Mouse (Mus musculus): ENCODE measurements around the gene Nrxn3.

Nrxn3 gene

DNA sequence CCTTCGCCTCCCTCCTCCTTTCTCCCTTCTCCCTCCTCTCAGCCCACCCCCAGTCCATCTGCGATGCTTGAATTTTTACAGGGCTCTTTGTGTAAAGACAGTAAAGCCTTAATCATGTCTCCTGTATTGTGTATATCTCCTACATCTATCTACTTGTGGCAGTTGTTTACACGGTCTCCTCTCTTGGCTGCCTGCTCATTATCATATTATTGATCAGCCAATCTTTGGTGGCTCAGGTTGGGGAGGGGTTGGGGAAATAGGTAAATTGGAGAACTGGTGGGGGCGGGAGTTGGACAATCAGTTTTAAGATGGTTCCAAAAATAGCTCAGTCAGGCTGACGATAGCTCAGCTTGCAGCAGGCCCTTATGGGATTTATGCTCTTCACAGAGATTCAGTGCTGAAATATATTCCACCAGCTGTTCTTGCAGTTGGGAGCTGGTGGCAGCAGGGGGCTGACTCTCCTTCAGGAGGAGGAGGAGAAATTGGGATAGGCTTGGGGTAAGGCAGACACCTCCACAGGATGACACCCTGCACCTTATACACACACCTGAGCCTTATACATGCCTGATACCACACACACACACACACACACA is 654.5 kb downstream of the Nrxn3 start:
- no peak for DNase-seq

GRCm38 (mm10) chr12:89377687-89378086 is 655.0 kb downstream of the Nrxn3 start:
- DNase-seq: no peak

GRCm38 (mm10) chr12:89383254-89383653 is 660.6 kb downstream of the Nrxn3 start:
- no peak for DNase-seq

GRCm38 (mm10) chr12:89395121-89395792 is 672.6 kb downstream of the Nrxn3 start:
- no peak for DNase-seq

DNA sequence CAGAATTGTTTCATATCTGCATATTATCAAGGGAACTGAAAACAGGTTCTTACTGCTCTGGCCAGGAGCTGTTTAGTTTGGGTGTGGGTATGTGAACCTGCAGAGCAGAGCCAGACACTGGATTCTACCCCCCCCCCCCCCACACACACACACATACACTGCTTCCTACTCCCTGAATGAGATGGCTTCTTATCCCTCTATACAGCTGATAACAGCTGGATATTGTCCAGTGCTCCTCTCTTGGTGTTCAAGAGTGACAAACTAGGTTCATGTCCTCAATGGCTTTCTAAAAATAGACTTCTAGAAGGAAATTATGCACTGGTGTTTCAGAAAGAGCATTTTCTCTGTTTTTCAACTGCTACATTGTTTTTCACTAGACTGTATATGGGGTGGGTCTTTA is 713.8 kb downstream of the Nrxn3 start:
- DNase-seq: no peak

DNA sequence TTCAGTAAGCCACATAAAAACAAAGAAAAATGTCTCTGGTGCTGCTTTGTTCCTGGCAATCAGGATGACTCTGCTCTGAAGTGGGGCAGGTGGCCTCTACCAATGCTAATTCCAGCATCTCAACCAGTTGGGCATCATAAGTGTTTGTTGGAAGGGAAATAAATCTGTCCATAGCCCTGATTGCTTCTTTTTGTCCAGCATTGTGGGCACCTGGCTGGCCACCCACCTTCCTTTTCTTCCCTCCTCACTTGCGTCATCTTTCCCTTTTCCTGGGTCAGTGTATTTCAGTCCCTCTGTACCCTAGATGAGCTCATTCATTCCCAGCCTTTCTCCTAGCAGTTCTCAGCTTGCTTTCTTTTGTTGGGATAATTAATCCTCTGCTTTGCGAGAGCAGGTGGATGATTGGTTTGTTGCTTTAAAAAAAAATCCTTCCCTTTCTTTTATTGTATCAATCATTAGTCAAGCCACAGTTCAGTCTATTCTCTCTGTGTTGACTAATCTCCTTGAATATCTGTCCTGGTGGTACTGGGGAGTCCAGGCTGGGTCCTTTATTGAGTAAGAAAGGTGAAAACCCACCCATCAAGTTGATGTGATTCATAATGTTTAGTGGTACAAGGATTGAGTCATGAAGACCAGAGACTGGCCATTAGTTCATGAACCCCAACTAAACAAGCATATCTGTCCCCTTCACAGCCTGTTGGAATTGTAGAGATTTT is 719.8 kb downstream of the Nrxn3 start:
- DNase-seq: no peak

- no peak for DNase-seq
Observed at GRCm38 (mm10) chr12:89450667-89451298, 728.1 kb downstream of the Nrxn3 start.

DNA sequence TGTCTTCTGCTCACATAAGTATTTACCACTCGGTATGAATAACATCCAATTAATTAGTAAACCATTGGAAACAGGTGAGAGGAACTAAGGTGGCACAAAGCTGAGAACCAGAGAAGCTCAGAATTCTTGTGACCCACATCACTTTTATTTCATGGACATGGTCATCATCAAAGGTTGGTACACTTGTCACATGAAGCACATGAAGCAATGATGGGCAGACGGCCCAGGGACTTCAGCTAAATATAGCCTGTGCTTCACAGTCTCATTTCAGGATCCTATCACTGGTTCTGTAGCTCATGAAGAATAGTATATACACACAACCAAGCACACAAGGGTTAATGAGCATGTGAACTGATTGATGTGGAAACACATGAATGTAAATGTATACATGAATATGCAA is 747.5 kb downstream of the Nrxn3 start:
- no peak for DNase-seq

DNA sequence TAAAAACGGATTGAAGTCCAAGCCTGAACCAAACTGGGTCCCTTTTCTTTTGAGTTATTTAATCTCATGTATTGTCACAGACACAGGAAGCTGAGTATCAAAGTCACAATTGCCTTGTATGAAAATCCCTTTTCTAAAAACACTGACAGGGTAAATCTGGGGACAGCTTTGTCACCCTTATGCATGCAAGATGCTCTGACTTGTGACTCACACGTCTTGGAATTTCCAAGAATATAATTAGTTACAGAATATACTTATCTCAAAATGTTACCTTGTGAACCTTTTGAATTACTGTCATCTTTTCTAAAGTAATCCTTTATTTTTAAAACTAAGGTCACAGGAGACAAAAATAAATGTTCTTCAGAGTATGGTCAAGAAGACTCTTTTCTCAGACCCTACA is 748.6 kb downstream of the Nrxn3 start:
- DNase-seq: no peak

DNA sequence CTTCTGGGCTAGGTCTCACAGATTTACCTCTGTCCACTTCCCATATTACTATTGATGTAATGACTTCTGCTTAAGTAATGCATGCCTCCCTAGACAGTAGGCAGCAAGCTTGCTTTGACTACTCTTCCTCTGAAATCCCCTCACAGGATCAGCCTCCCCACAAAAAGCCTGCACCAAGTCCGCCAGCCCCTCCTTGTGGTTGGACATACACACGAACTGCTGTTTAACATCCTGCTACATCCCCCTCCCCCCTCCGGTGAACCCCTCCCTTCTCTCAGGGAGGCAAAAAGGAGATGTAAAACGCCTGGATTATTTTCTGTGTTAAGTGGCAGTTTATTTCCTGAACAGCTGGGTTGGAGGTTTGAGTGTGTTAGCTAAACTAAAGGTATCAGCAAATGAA is 749.2 kb downstream of the Nrxn3 start:
- DNase-seq: no peak

- no peak for DNase-seq
Observed at GRCm38 (mm10) chr12:89479096-89479495, 756.4 kb downstream of the Nrxn3 start.

GRCm38 (mm10) chr12:89482223-89482622 is 759.5 kb downstream of the Nrxn3 start:
- no peak for DNase-seq

DNA sequence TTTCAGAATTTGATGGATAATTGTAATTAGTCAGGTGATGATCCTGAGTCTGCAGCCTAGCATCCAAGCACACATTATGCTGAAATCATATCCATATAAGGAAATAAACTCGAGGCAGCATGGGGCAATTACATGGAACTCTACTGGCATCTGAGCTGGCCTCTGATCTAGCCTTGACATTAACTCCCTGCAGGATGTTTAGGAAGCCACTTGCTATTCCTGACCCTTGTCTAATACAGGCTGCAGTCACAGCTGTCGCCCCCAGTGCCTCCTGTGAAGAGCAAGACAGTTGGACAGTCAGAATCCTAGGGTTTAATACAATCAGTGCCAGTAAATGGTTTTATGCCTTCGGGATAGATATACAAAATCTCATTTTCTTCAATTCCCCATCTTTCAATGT is 781.4 kb downstream of the Nrxn3 start:
- no peak for DNase-seq

DNA sequence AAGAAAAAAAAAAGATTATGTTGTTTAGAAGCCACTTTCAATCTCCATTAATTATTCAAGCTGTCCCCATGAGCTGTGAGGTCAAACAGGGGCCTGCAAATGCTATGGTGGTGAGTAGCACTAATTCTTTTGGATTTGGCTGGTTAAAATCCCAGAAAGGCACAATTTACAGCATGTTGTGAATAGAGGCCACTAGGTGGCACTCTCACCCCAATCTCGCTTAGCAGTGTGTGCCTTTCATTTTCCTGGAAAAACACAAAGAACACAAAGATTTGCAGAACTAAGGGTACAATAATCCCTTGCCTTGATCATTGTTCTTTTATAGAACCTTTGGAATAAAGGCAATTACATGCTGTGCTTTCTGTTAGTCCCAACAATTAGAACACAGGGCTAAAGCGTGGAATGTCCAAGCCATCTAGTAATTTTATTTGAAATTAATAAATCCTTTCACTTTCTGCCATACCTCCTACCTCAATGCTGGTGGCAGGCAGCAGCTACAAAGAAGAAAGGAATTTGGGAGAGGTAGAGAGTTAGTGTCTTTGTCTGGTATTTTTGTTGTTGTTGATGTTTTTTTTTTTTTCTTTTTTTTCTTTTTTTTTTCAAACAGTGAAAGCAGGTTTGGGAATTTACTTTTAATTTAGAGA is 782.6 kb downstream of the Nrxn3 start:
- no peak for DNase-seq

- DNase-seq: no peak
Observed at GRCm38 (mm10) chr12:89508970-89509369, 786.3 kb downstream of the Nrxn3 start.

DNA sequence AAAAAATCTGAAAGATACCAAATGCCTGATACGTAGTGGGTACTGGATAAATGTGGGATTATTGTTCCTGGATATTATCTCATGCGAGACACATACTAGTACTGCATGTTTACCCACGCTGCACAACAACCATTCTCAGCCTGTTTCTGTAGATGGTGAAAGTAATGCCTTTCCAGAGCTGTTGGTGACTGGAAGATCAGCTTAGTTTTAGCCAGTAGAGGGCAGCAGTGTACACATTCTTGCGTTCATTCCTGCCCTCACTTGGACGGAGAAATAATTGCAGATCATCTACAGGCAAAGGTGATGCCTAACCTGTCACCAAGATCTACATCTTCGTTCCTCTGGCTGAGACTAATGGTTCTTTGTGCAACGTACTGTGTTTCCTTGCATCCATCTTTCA is 791.1 kb downstream of the Nrxn3 start:
- DNase-seq: peak; percentile 8 to 10

DNA sequence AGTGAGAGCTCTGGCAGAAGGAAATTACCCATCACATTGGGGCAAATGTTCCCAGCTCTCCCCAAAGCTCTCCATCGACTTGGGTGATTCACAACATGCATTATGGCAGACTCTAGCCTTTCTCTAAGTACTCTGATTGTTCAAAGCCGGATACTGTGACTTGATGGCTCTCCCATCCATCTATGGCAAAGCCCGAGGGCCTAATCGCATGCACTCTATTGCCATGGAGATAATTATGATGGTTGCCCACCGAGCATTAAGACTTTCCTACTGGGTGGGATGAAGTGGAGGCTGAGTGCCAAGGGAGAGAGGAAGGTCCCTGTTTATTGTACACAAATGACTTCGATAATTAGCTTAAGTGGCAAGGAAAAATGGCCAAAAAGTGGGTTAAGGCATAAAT is 793.4 kb downstream of the Nrxn3 start:
- DNase-seq: no peak

DNA sequence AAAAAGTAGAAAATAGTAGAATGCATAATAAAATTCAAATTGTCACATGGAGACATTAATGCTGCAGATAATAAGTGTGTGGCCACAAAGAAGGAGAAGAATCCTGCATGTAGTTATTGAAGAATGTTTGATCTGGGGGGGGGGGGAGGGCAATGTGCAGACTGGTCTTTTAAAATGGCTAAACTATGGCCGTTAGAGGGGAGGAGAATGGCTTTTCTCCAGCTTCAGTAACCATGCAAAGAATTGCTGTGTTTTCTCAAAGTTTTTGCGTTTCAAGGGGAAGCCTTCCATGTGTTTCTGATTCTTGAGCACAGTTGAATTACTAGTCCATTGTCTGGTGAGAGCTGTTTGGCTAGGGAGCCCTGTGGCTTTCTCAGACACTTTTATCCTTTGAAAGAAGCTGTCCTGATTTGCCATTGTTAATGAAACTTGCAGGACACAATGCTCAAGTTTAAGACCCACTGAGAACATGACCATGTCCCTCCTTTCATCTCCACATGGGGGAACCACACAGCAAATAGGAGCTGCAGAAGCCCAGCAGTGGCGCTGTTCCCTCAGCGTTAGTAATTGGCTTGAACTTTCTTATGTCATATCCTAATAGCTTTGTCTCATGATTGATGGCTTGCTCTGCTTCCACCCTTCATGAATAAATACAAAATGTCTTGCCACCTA is 808.1 kb downstream of the Nrxn3 start:
- no peak for DNase-seq

- no peak for DNase-seq
Observed at GRCm38 (mm10) chr12:89551291-89551690, 828.6 kb downstream of the Nrxn3 start.

DNA sequence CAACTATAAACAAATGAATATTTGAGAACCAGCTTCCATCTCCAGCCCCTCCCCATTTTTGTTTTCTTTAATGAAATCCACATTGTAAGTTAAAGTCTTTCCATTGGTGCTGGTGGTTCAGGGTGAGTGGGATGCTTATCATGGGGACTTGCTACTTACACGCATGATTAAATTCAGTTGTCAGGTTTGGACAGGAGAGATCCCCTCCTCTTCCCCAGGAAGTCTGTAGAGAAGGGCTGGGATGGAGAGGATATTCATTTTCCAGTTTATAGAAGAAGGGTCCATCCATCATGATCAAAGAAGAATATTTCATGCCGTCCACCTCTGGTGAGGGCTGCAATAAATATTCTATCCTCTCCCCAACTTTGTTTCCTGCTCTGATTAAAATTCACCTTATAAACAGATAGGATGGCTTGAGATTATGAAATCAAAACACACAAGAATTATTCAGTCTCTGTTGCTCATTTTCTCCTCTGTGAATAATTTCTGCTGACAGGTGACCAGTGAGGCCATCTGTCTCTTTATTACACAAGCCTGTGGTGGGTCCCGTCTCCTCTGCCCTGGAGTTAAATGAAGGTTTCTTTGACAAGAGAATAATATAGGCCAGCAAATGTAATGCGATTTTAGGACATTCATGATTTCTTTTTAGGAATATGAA is 830.7 kb downstream of the Nrxn3 start:
- no peak for DNase-seq

- no peak for DNase-seq
Observed at GRCm38 (mm10) chr12:89554171-89554570, 831.5 kb downstream of the Nrxn3 start.
